Mouse (Mus musculus) right cerebral cortex, postnatal 14 days (tissue): ENCODE results near the gene Bpifa1.
"Not testable (repeated sequence)": the region's sequence is repeated elsewhere in the genome, so short reads cannot be mapped to it uniquely, and the experiment has no call there.

Source experiments
- DNase-seq: peaks from one replicate; pipeline ENCODE4 v3.0.0; 2022

The Bpifa1 gene

GRCm38 (mm10) chr2:154142580-154142979 lies at the start of gene Bpifa1:
Bpifa1 (plus strand) TSS chr2:154142880.
- DNase-seq = no peak

GRCm38 (mm10) chr2:154097734-154098133 lies 44.9 kb upstream of the Bpifa1 start:
- no peak for DNase-seq

DNA sequence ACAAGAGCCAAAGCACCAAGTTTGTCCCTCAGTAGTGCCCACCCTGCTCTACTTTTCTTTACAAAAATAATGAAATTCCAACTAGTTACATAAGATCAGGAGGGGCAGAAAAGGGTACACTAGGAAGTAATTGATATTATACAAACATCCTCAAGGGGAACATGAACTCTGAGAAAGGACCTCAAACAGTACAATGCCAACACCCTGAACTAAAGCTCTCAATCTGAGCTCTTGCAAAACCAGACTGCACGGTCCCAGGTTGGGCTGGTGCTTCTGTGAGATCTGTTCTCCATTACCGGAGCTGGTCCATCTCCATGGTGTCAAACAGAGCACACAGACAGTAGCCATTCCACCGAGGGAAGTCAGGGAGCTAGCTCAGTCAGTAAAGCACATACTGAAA lies 25.3 kb upstream of the Bpifa1 start:
- DNase-seq = no peak

- no peak for DNase-seq
These were observed 12.6 kb upstream of the Bpifa1 start, which contains the start of gene Bpifa3 for GRCm38 (mm10) chr2:154130120-154130519. Bpifa3 (plus strand) TSS chr2:154130336.

- DNase-seq = peak; percentile 8
These were observed 1.1 kb downstream of the Bpifa1 start for GRCm38 (mm10) chr2:154143735-154144134.

DNA sequence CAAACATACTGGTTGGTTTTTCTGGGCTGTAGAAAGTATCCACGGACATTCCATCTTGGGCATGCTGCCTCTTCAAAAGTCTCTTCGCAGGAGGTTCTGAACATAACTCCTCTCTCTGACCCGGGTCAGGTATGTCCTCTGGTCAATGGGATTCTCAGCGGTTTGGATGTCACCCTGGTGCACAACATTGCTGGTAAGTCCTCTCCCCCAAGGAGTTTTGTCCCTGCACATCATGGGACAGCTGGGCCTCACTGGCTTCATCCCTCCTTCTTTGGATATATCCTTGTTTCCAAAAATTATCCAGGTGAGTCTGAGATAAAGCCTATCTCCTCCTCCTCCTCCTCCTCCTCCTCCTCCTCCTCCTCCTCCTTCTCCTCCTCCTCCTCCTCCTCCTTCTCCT lies 4.8 kb downstream of the Bpifa1 start:
- DNase-seq = no peak

DNA sequence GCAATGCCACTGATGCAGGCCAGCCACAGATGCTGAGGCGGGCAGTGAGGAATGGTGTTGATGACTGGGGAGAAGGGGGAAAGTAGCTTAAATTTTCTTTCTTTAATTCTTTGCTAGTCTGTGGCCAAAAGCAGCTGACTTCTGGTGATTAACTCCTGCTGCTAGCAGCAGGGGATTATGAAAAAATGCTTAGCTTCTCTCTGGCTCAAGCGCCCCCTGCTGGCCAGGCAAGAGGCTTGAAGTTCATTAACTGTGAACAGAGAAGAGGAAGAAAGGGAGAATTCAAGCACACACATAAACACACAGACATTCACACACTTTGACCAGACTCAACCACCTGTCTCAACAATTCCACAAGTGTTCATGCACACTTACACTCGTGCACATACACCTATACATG lies 15.8 kb downstream of the Bpifa1 start:
- peak; percentile 64 for DNase-seq

- DNase-seq = no peak
These were observed 19.6 kb downstream of the Bpifa1 start, which contains the start of gene Bpifa5 for GRCm38 (mm10) chr2:154162307-154162706. Bpifa5 (plus strand) TSS chr2:154162607.

DNA sequence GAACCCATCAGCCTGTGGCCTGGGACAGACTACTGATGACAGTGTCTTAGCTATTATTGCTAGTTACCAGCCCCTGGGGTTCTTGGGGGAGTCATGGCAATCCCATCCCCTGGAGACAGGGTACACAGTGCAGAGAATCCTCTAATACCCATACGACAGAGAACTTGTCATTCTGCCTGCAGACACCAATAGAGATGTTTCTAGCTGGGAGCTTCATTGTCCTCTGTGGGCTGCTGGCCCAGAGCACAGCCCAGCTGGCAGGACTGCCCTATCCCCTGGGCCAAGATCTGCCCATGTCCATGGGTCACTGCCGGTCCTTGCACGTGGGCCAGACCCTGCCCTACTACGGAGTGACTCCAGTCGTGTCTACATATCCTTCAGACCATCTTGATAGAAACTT lies 20.6 kb downstream of the Bpifa1 start:
- no peak for DNase-seq

DNA sequence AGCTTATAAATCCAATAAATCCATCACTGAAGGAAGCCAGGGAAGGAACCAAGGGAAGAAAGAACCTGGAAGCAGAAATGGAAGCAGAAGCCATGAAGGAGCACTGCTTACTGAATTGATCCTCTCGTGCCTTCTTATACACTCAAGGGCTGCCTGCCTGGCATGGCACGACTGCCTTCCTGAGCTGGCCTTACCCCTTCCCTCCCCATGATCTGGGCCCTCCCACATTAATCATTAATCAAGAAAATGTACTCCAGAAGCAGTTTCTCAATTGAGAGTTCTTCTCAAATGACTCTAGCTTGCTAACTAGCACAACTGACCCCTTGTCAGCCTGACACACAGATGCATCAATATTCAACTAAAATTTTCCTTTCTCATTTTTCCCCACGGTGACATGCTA lies 26.5 kb downstream of the Bpifa1 start:
- DNase-seq = no peak

DNA sequence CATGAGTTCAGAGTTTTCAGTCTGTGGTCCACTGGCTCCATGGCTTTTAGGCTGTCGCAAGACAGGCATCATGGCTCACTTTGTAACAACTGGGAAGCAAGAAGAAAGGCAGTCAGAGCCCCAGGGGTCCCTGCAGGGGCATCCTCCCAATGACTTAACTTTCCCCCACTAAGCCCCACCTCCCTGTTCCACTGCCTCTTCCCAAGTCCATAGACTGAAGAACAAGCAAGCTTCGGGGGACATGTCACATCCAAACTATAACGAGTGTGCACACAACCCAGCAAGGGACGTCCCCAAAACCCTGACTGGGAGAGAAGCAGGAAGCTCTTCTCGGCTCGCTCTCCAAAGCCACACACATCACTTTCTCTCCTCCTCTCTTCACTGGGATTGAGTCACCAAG lies 28.9 kb downstream of the Bpifa1 start:
- no peak for DNase-seq

GRCm38 (mm10) chr2:154173313-154173712 lies 30.6 kb downstream of the Bpifa1 start:
- peak; percentile 43 for DNase-seq

GRCm38 (mm10) chr2:154181900-154182299 lies 39.2 kb downstream of the Bpifa1 start:
- DNase-seq = not testable (repeated sequence)

DNA sequence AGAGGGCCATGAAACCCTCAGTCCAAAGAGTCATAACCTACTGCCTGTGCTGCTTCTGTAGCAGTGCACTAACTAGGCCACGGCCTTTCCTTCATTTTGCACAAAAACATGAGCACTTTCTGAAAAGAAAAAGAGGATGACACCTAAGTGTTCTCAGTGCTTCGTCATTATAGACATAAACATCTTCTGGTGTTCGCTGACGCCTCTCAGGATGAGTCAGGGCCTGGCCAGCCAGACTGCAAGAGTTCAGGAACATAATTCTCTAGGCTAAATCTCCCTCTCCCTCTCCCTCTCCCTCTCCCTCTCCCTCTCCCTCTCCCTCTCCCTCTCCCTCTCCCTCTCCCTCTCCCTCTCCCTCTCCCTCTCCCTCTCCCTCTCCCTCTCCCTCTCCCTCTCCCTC lies 40.4 kb downstream of the Bpifa1 start:
- DNase-seq = not testable (repeated sequence)

DNA sequence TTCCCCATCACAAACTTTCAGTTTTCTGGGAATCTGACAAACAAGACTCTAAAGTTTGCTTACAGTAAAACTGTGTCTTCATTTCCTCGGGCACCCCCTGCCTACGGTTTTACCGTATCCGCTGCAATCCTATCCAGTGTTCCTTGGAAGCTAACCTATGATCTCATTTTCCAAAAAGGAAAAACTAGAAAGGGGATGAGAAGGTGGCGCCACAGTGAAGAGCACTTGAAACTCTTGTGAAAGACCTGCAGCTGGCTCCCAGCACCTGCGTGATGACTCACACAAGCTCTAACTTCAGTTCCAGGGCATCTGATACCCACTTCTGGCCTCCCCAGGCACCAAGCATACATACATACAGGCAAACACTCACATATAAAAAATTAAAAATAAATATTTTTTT lies 42.6 kb downstream of the Bpifa1 start:
- DNase-seq = no peak

DNA sequence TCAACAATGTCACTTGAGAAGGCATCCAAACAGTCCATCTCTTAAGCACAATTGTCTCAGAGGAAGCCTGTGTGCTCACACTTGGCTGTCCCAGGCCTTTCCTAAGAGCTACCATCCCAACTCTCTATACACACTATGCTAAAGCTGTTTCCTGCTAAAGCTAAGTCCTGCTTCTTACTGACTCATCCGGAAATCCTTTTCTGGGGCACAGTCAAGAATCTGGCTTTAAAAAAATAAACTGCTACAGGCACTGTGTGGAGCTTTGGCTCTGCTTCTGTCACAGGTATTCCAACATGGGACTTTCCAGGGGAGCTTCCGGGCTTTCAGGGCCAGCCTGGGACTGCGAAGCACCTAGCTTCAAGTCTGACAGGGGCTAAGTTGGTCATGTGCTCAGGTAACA lies 43.1 kb downstream of the Bpifa1 start:
- no peak for DNase-seq

DNA sequence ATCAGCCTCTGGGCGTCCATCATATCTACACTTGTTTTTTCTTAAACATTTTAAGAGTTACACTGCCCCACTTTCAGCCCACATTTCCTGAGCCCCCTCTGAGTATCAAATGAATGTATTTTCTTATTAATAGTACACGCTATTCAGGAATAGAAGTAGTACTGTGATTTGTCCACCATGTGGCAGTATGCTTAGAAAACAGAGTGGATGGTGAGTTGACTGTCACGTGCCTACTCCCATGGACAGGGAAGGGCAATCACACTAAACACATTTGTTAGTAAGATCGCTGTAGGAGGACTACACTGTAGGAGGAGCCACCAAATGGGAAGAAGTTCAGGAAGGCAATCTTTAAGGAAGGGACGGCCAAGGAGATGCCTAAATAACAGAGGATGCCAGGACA lies 44.8 kb downstream of the Bpifa1 start:
- no peak for DNase-seq

DNA sequence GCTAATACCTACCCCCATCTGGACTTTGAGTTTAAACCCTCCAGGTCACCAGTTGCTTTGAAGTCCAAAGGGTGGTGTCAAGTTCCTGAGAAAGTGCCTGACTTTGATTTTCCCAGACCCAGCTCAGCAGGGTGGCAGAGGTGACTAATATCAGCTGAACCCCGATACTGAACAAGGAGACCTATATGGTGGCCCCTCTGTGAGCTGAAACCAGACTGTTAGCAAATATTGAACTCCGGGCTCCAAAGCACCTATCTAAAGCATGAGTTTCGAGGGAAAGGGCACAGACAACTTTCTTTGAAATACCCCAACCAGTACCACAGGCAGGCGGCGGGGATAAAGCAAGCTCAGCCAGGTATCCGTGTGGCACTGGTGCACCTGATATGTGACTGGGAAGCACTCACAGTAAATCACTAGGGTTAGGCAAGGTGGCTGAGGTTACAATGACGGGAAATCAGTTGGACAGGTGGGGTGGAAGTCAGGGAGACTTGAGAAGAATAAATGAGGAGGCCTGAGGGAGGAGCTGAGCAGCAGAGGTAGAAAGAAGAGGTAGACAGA lies 47.3 kb downstream of the Bpifa1 start:
- no peak for DNase-seq

- DNase-seq = peak; percentile 30
These were observed 48.0 kb downstream of the Bpifa1 start, which contains the start of gene Bpifb1 for GRCm38 (mm10) chr2:154190546-154191258. Bpifb1 (plus strand) TSS chr2:154190818.

- no peak for DNase-seq
These were observed 49.5 kb downstream of the Bpifa1 start for GRCm38 (mm10) chr2:154192141-154192540.

DNA sequence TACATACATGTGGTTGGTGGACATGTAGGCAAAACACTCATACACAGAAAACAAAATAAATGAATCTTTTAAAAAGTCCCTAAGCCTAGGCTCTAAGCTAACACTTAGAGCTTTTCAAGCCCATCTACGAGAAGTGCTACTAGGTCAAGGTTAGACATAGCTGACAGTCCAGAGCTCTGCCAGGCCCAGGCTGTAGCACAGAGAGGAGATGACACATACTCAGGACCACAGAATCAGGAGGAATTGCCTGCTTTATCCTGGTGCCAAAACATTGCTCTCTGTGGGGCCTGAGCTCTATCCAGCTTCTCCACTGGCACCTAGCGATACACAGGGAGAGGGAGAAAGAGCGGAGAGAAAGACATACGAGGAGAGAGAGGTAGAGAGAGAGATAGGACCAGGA lies 50.4 kb downstream of the Bpifa1 start:
- DNase-seq = no peak

GRCm38 (mm10) chr2:154193994-154194504 lies 51.4 kb downstream of the Bpifa1 start:
- DNase-seq = no peak

DNA sequence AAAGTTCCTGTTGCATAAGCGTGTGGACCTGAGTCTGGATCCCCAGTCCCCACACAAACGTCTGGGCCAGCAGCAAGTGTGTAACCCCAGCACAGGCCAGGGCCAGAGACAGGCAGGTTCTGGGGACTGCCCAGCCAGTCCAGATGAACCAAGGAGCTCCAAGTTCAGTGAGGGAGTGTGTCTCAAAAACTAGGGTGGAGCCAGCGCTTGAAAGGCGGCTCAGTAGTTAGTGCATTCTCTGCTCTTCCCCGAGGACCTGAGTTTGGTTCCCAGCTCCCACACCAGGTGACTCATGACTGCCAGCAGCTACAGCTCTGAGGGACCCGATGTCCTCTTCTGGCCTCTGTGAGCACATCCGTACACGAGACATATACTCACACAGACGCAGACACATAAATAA lies 54.4 kb downstream of the Bpifa1 start:
- DNase-seq = no peak
